Mouse (Mus musculus): ENCODE measurements around the gene Cyp21a1. TPM values are rescaled to one million over a fixed set of nuclear protein-coding genes. Genes with fewer than 3 reads are reported as not detected.

Cyp21a1 gene
- polyA plus RNA-seq, 1 experiment from 2014 or later = 0.12 TPM

- Histone ChIP-seq H3K9me3 (replicated peaks) (0 out of 2 replicates have a peak, but pooled peaks cover 6% of the 10 kb centered on the region), H3K27ac (replicated peaks) (peak overlapping the region; percentile 86), H3K4me2 (replicated peaks) (no peak overlapping the region), H3K36me3 (no peaks in the 10 kb centered on the region), H3K4me1 (peaks cover 12% of the 10 kb centered on the region; the same call in 1 of the 2 replicates), H3K9ac (no peak overlapping the region), H3K27me3 (no peaks in the 10 kb centered on the region), H3K4me3 (replicated peaks) (no peak overlapping the region)
- 36% methylated on average over 9 of the region's 9 CpGs for WGBS
- ATAC-seq (ENCODE audit: insufficient number of reproducible peaks, low FRiP score, low TSS enrichment, low read depth) = no peak; the same call in 1 of the 2 replicates
Observed at GRCm38 (mm10) chr17:34777680-34778325, 26.6 kb downstream of the Cyp21a1 start.

GRCm38 (mm10) chr17:34761471-34761870, 42.9 kb downstream of the Cyp21a1 start:
- H3K4me3 ChIP-seq (replicated peaks) = no peak overlapping the region
- H3K27me3 ChIP-seq = no peaks in the 10 kb centered on the region
- H3K27ac ChIP-seq (replicated peaks) = no peak overlapping the region
- H3K36me3 ChIP-seq = no peaks in the 10 kb centered on the region
- no peak overlapping the region for H3K9ac ChIP-seq
- no peaks in the 10 kb centered on the region for H3K9me3 ChIP-seq (replicated peaks)
- H3K4me2 ChIP-seq (replicated peaks) = no peak overlapping the region
- no peaks in the 10 kb centered on the region for H3K4me1 ChIP-seq
- 74% methylated on average over 3 of the region's 3 CpGs for WGBS
- ATAC-seq (ENCODE audit: insufficient number of reproducible peaks, low FRiP score, low TSS enrichment, low read depth) = no peak

Small RNA genes lying within 50 kb of the gene (microRNA-seq; reads per million reads assigned to microRNA genes)
- gene Gm27471 (ENCODE audit: borderline number of aligned reads) (not detected), gene Mir6970 (ENCODE audit: borderline number of aligned reads) (0.69 reads per million), gene Mir6971 (ENCODE audit: borderline number of aligned reads) (1.9 reads per million, percentile 5 among the genes with 10 or more reads in this experiment)

Other genes with a start within 250 kb of the Cyp21a1 start
- 5.7 and 6.5 TPM in 2 replicates for gene Notch4, start 240.3 kb downstream of the Cyp21a1 start, polyA plus RNA-seq (2015; fragmentation: Nextera tagmentation; extraction: Ambion mirVana)
- 8.5 and 9.7 TPM in 2 replicates for gene Gpsm3, start 214.8 kb downstream of the Cyp21a1 start, polyA plus RNA-seq (2015; fragmentation: Nextera tagmentation; extraction: Ambion mirVana)
- gene Pbx2, start 213.3 kb downstream of the Cyp21a1 start, polyA plus RNA-seq (2015; fragmentation: Nextera tagmentation; extraction: Ambion mirVana) = 11.0 and 13.3 TPM in 2 replicates
- 3.3 and 3.7 TPM in 2 replicates for gene Ager, start 206.7 kb downstream of the Cyp21a1 start, polyA plus RNA-seq (2015; fragmentation: Nextera tagmentation; extraction: Ambion mirVana)
- 117 and 119 TPM in 2 replicates for gene Rnf5, start 200.9 kb downstream of the Cyp21a1 start, polyA plus RNA-seq (2015; fragmentation: Nextera tagmentation; extraction: Ambion mirVana)
- gene Agpat1, start 200.3 kb downstream of the Cyp21a1 start, polyA plus RNA-seq (2015; fragmentation: Nextera tagmentation; extraction: Ambion mirVana) = 57.6 and 61.2 TPM in 2 replicates
- 11.2 and 13.2 TPM in 2 replicates for gene Egfl8, start 188.6 kb downstream of the Cyp21a1 start, polyA plus RNA-seq (2015; fragmentation: Nextera tagmentation; extraction: Ambion mirVana)
- 27.5 and 28.3 TPM in 2 replicates for gene Ppt2, start 176.1 kb downstream of the Cyp21a1 start, polyA plus RNA-seq (2015; fragmentation: Nextera tagmentation; extraction: Ambion mirVana)
- gene Prrt1, start 175.0 kb downstream of the Cyp21a1 start, polyA plus RNA-seq (2015; fragmentation: Nextera tagmentation; extraction: Ambion mirVana) = 1.3 and 1.5 TPM in 2 replicates
- gene Fkbpl, start 159.8 kb downstream of the Cyp21a1 start, polyA plus RNA-seq (2015; fragmentation: Nextera tagmentation; extraction: Ambion mirVana) = 16.2 and 16.8 TPM in 2 replicates
- 88.8 and 94.7 TPM in 2 replicates for gene Atf6b, start 157.4 kb downstream of the Cyp21a1 start, polyA plus RNA-seq (2015; fragmentation: Nextera tagmentation; extraction: Ambion mirVana)
- 0.48 and 0.87 TPM in 2 replicates for gene Tnxb, start 134.0 kb downstream of the Cyp21a1 start, polyA plus RNA-seq (2015; fragmentation: Nextera tagmentation; extraction: Ambion mirVana)
- gene C4b, start 60.7 kb downstream of the Cyp21a1 start, polyA plus RNA-seq (2015; fragmentation: Nextera tagmentation; extraction: Ambion mirVana) = 1.4 and 2.1 TPM in 2 replicates
- 30.4 and 33.8 TPM in 2 replicates for gene Stk19, start 32.4 kb upstream of the Cyp21a1 start, polyA plus RNA-seq (2015; fragmentation: Nextera tagmentation; extraction: Ambion mirVana)
- gene Dxo, start 32.5 kb upstream of the Cyp21a1 start, polyA plus RNA-seq (2015; fragmentation: Nextera tagmentation; extraction: Ambion mirVana) = 66.2 and 70.7 TPM in 2 replicates
- 50.6 and 55.0 TPM in 2 replicates for gene Skiv2l, start 45.6 kb upstream of the Cyp21a1 start, polyA plus RNA-seq (2015; fragmentation: Nextera tagmentation; extraction: Ambion mirVana)
- 97.7 and 114 TPM in 2 replicates for gene Nelfe, start 45.8 kb upstream of the Cyp21a1 start, polyA plus RNA-seq (2015; fragmentation: Nextera tagmentation; extraction: Ambion mirVana)
- gene Cfb, start 58.0 kb upstream of the Cyp21a1 start, polyA plus RNA-seq (2015; fragmentation: Nextera tagmentation; extraction: Ambion mirVana) = 2.9 and 3.2 TPM in 2 replicates
- 3.2 and 4.2 TPM in 2 replicates for gene Zbtb12, start 74.9 kb upstream of the Cyp21a1 start, polyA plus RNA-seq (2015; fragmentation: Nextera tagmentation; extraction: Ambion mirVana)
- gene Gm20547, start 77.5 kb upstream of the Cyp21a1 start, polyA plus RNA-seq (2015; fragmentation: Nextera tagmentation; extraction: Ambion mirVana) = not detected in 2 replicates
- gene C2, start 93.7 kb upstream of the Cyp21a1 start, polyA plus RNA-seq (2015; fragmentation: Nextera tagmentation; extraction: Ambion mirVana) = 6.7 and 7.3 TPM in 2 replicates
- gene Ehmt2, start 93.9 kb upstream of the Cyp21a1 start, polyA plus RNA-seq (2015; fragmentation: Nextera tagmentation; extraction: Ambion mirVana) = 86.8 and 92.7 TPM in 2 replicates
- 0.49 and 0.69 TPM in 2 replicates for gene Slc44a4, start 109.9 kb upstream of the Cyp21a1 start, polyA plus RNA-seq (2015; fragmentation: Nextera tagmentation; extraction: Ambion mirVana)
- 20.8 and 22.7 TPM in 2 replicates for gene Neu1, start 126.7 kb upstream of the Cyp21a1 start, polyA plus RNA-seq (2015; fragmentation: Nextera tagmentation; extraction: Ambion mirVana)
- 2.2 and 3.4 TPM in 2 replicates for gene Hspa1b, start 154.7 kb upstream of the Cyp21a1 start, polyA plus RNA-seq (2015; fragmentation: Nextera tagmentation; extraction: Ambion mirVana)
- not detected in 2 replicates for gene Gm20481, start 165.4 kb upstream of the Cyp21a1 start, polyA plus RNA-seq (2015; fragmentation: Nextera tagmentation; extraction: Ambion mirVana)
- gene Hspa1a, start 167.6 kb upstream of the Cyp21a1 start, polyA plus RNA-seq (2015; fragmentation: Nextera tagmentation; extraction: Ambion mirVana) = 19.5 and 19.7 TPM in 2 replicates
- 0.71 and 0.77 TPM in 2 replicates for gene Hspa1l, start 168.1 kb upstream of the Cyp21a1 start, polyA plus RNA-seq (2015; fragmentation: Nextera tagmentation; extraction: Ambion mirVana)
- gene Lsm2, start 177.3 kb upstream of the Cyp21a1 start, polyA plus RNA-seq (2015; fragmentation: Nextera tagmentation; extraction: Ambion mirVana) = 163 and 173 TPM in 2 replicates
- gene Vars, start 196.4 kb upstream of the Cyp21a1 start, polyA plus RNA-seq (2015; fragmentation: Nextera tagmentation; extraction: Ambion mirVana) = 108 and 114 TPM in 2 replicates
- gene Vwa7, start 212.0 kb upstream of the Cyp21a1 start, polyA plus RNA-seq (2015; fragmentation: Nextera tagmentation; extraction: Ambion mirVana) = 0.43 and 0.58 TPM in 2 replicates
- 21.5 and 23.4 TPM in 2 replicates for gene Sapcd1, start 223.5 kb upstream of the Cyp21a1 start, polyA plus RNA-seq (2015; fragmentation: Nextera tagmentation; extraction: Ambion mirVana)
- gene Msh5, start 242.2 kb upstream of the Cyp21a1 start, polyA plus RNA-seq (2015; fragmentation: Nextera tagmentation; extraction: Ambion mirVana) = 3.6 and 5.4 TPM in 2 replicates
- 324 and 329 TPM in 2 replicates for gene Clic1, start 245.4 kb upstream of the Cyp21a1 start, polyA plus RNA-seq (2015; fragmentation: Nextera tagmentation; extraction: Ambion mirVana)